Mouse (Mus musculus): ENCODE data around the gene Ctnna3. TPM values are rescaled to one million over a fixed set of nuclear protein-coding genes. Genes with fewer than 3 reads are reported as not detected.
A peak's percentile ranks its signal among the peaks of the same experiment; 100 is the strongest.

Ctnna3 gene
- polyA plus RNA-seq, 1 experiment, result 0.17 TPM

DNA sequence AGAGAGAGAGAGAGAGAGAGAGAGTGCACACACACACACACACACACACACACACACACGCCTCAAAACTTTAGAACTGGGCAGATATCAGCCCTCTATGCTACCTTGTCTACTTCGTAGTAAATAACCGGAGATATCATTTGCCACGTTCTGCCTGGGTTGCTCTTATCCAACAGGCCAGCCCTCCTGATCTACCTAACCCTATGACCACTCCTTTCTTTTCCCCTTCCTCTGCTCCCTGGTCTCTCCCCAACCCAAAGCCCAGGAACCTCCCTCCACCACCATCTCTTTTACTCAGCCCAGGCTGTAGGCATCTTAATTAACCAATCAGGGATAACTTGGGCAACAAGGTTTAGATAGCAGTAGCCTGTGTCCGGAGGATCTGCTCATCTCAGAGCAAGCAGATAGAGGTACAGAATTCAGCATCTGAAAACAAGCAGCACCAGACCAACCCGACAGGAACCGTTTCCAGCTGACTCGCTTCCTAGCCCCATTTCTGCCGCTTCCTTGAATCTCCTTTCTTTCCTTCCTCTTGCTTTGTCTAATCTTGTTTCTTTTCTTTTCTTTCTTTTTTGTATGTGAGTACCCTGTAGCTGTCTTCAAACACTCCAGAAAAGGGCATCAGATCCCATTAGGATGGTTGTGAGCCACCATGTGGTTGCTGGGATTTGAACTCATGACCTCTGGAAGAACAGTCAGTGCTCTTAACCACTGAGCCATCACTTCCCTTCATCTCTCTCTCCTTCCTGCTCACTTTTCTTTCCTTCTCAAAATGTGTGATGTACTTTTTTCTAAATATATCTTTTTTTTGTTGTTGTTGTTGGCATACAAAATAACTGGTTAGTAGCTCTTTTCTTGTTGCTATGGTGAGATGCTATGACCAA, 6.1 kb upstream of the Ctnna3 start:
- no peak for TF ChIP-seq REST (IDR thresholded peaks at IDR 0.05; ENCODE audit: insufficient read depth, insufficient read length)
- Histone ChIP-seq H3K4me3 (no peak overlapping the region), H3K36me3 (ENCODE audit: control insufficient read depth, insufficient read depth) (no peaks in the 10 kb centered on the region), H3K4me2 (ENCODE audit: low read depth) (no peak overlapping the region), H3K27me3 (ENCODE audit: control insufficient read depth, insufficient read depth, insufficient read length) (no peaks in the 10 kb centered on the region), H3ac (ENCODE audit: control insufficient read depth, insufficient read length) (no peak overlapping the region), H3K79me2 (ENCODE audit: control insufficient read depth, insufficient read depth) (no peaks in the 10 kb centered on the region)

DNA sequence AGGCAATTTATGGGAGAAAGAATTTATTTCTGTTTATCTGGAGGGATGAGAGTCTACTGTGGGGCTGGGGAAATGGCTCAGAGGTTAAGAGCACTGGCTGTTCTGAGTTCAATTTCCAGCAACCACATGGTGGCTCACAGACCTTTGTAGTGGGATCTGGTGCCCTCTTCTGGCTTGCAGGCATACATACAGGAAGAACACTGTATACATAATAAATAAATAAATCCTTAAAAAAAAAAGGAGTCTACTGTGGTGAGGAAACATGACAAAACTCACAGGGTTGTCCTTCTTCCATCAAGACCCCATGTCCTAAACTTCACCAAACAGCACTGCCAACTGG, 5.5 kb upstream of the Ctnna3 start:
- Histone ChIP-seq H3ac (ENCODE audit: control insufficient read depth, insufficient read length) (no peak overlapping the region), H3K27me3 (ENCODE audit: control insufficient read depth, insufficient read depth, insufficient read length) (no peaks in the 10 kb centered on the region), H3K4me2 (ENCODE audit: low read depth) (no peak overlapping the region), H3K36me3 (ENCODE audit: control insufficient read depth, insufficient read depth) (no peaks in the 10 kb centered on the region), H3K4me3 (no peak overlapping the region), H3K79me2 (ENCODE audit: control insufficient read depth, insufficient read depth) (no peaks in the 10 kb centered on the region)
- TF ChIP-seq E2F4 (IDR thresholded peaks at IDR 0.05; ENCODE audit: insufficient read depth), result no peak
- TF ChIP-seq REST (IDR thresholded peaks at IDR 0.05; ENCODE audit: insufficient read depth, insufficient read length), result no peak
- TF ChIP-seq MAX (IDR thresholded peaks at IDR 0.05; ENCODE audit: low read depth), result no peak
- TF ChIP-seq POLR2A (IDR thresholded peaks at IDR 0.05; ENCODE audit: insufficient read length, low read depth), result no peak
- no peak for TF ChIP-seq POLR2AphosphoS2 (IDR thresholded peaks at IDR 0.05; ENCODE audit: insufficient read length, low read depth)
- no peak for TF ChIP-seq SRF (IDR thresholded peaks at IDR 0.05; ENCODE audit: control insufficient read depth, insufficient read length, low read depth)
- TF ChIP-seq TCF12 (IDR thresholded peaks at IDR 0.05; ENCODE audit: insufficient read depth, poor library complexity, severe bottlenecking), result no peak
- no peak for TF ChIP-seq MYOD1 (IDR thresholded peaks at IDR 0.05; ENCODE audit: control insufficient read depth in 1 of 3, insufficient read length in 2 of 3, low read depth in 2 of 3)

DNA sequence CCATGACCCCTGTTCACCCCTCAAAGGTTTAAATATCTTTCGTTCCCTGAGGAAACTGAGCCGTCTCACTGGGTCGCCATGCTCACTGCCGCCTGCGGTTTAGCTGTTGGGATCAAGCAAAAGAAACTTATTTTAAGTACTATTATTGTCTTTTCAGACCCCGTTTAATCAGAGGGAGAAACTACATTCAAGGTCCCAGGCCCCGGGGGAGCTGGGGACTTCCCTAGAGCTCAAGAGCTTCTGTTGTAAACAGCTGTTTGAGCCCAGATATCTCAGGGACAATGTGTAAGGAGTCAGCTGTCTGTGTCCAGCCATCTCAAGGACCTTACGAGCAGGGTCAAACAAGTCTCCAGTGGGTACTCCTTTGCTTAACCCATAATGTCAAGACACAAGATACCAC, 2.8 kb upstream of the Ctnna3 start:
- Histone ChIP-seq H3K36me3 (ENCODE audit: control insufficient read depth, insufficient read depth) (no peaks in the 10 kb centered on the region), H3K4me2 (ENCODE audit: low read depth) (no peak overlapping the region), H3K4me3 (no peak overlapping the region), H3ac (ENCODE audit: control insufficient read depth, insufficient read length) (no peak overlapping the region), H3K27me3 (ENCODE audit: control insufficient read depth, insufficient read depth, insufficient read length) (no peaks in the 10 kb centered on the region), H3K79me2 (ENCODE audit: control insufficient read depth, insufficient read depth) (no peaks in the 10 kb centered on the region)
- TF ChIP-seq USF1 (IDR thresholded peaks at IDR 0.05; ENCODE audit: low read depth), result no peak
- TF ChIP-seq MYOG (IDR thresholded peaks at IDR 0.05; ENCODE audit: control insufficient read depth in 1 of 3, insufficient read depth in 1 of 3, insufficient read length in 2 of 3, low read depth in 2 of 3), result no peak
- no peak for TF ChIP-seq REST (IDR thresholded peaks at IDR 0.05; ENCODE audit: insufficient read depth, insufficient read length)
- no peak for TF ChIP-seq POLR2AphosphoS2 (IDR thresholded peaks at IDR 0.05; ENCODE audit: insufficient read length, low read depth)
- no peak for TF ChIP-seq E2F4 (IDR thresholded peaks at IDR 0.05; ENCODE audit: insufficient read depth)
- no peak for TF ChIP-seq CEBPB (IDR thresholded peaks at IDR 0.05; ENCODE audit: insufficient read depth, poor library complexity, severe bottlenecking)
- no peak for TF ChIP-seq POLR2A (IDR thresholded peaks at IDR 0.05; ENCODE audit: insufficient read length, low read depth)
- TF ChIP-seq MYOD1 (IDR thresholded peaks at IDR 0.05; ENCODE audit: control insufficient read depth in 1 of 3, insufficient read length in 2 of 3, low read depth in 2 of 3), result no peak
- no peak for TF ChIP-seq MAX (IDR thresholded peaks at IDR 0.05; ENCODE audit: low read depth)
- TF ChIP-seq TCF3 (IDR thresholded peaks at IDR 0.05; ENCODE audit: insufficient read length, low read depth), result no peak
- no peak for TF ChIP-seq TCF12 (IDR thresholded peaks at IDR 0.05; ENCODE audit: insufficient read depth, poor library complexity, severe bottlenecking)
- TF ChIP-seq SRF (IDR thresholded peaks at IDR 0.05; ENCODE audit: control insufficient read depth, insufficient read length, low read depth), result no peak

DNA sequence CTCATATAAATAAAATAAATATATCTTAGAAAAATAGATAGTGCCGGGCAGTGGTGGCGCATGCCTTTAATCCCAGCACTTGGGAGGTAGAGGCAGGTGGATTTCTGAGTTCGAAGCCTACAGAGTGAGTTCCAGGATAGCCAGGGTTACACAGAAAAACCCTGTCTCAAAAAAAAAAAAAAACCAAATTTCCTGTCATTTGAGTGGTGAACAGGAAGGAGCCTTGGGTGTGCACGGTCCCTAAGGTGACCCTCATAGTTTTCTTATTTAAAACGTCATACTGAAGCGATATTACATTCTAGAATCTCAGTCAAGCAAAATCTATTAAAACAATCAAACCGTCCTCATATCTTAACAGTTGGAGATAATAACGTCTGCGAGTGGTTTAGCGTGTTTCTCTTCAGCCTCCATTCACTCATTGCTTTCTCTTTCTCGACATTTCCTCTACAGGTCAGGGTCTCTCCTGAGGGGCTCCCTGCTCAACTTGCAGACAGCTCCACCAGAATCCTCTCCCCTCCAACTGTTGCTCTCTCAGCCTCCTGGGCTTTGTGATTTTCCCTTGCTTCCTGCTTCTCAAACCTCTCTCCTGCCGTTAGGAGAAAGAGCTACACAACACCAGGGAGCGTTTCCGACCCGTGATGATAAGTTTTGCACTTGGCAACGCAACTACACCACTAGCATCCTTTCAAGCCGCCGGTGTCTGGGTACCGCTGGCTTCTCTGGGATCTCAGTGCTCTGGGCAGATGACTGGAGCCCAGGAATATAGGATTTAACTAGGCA, 1.5 kb upstream of the Ctnna3 start:
- H3K27me3 ChIP-seq (ENCODE audit: control insufficient read depth, insufficient read depth, insufficient read length), result no peaks in the 10 kb centered on the region
- H3K4me2 ChIP-seq (ENCODE audit: low read depth), result peak overlapping the region; percentile 99
- H3ac ChIP-seq (ENCODE audit: control insufficient read depth, insufficient read length), result no peak overlapping the region
- peak overlapping the region; percentile 70 for H3K4me3 ChIP-seq
- H3K79me2 ChIP-seq (ENCODE audit: control insufficient read depth, insufficient read depth), result no peaks in the 10 kb centered on the region
- H3K36me3 ChIP-seq (ENCODE audit: control insufficient read depth, insufficient read depth), result no peaks in the 10 kb centered on the region
- TF ChIP-seq TCF3 (IDR thresholded peaks at IDR 0.05; ENCODE audit: insufficient read length, low read depth) (no peak), MAX (IDR thresholded peaks at IDR 0.05; ENCODE audit: low read depth) (no peak), POLR2A (IDR thresholded peaks at IDR 0.05; ENCODE audit: insufficient read length, low read depth) (no peak), SRF (IDR thresholded peaks at IDR 0.05; ENCODE audit: control insufficient read depth, insufficient read length, low read depth) (no peak), USF1 (IDR thresholded peaks at IDR 0.05; ENCODE audit: low read depth) (no peak), POLR2AphosphoS2 (IDR thresholded peaks at IDR 0.05; ENCODE audit: insufficient read length, low read depth) (no peak), TCF12 (IDR thresholded peaks at IDR 0.05; ENCODE audit: insufficient read depth, poor library complexity, severe bottlenecking) (no peak), E2F4 (IDR thresholded peaks at IDR 0.05; ENCODE audit: insufficient read depth) (no peak), REST (IDR thresholded peaks at IDR 0.05; ENCODE audit: insufficient read depth, insufficient read length) (no peak), CEBPB (IDR thresholded peaks at IDR 0.05; ENCODE audit: insufficient read depth, poor library complexity, severe bottlenecking) (no peak), MYOG (IDR thresholded peaks at IDR 0.05; ENCODE audit: control insufficient read depth in 1 of 3, insufficient read depth in 1 of 3, insufficient read length in 2 of 3, low read depth in 2 of 3) (no peak)

DNA sequence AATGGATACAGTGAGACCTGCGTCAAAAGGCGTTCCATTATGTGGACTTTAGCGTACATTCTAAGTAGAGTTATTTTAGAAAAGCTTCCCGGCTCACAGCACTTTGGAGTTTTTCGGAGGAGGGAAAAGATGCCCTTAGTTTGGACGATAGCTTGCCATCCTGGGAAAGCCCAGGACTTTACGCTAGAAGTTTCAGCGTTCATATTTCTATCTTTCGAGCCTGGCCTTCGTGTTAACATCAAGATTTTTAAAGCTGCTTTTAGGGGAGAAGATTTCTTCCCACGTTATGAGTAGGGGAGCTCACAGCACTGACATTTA, 916 bp upstream of the Ctnna3 start:
- H3K4me3 ChIP-seq, result peak overlapping the region; percentile 70
- H3K4me2 ChIP-seq (ENCODE audit: low read depth), result peak overlapping the region; percentile 99
- H3K36me3 ChIP-seq (ENCODE audit: control insufficient read depth, insufficient read depth), result no peaks in the 10 kb centered on the region
- no peaks in the 10 kb centered on the region for H3K27me3 ChIP-seq (ENCODE audit: control insufficient read depth, insufficient read depth, insufficient read length)
- TF ChIP-seq SRF (IDR thresholded peaks at IDR 0.05; ENCODE audit: control insufficient read depth, insufficient read length, low read depth) (no peak), POLR2A (IDR thresholded peaks at IDR 0.05; ENCODE audit: insufficient read length, low read depth) (no peak), E2F4 (IDR thresholded peaks at IDR 0.05; ENCODE audit: insufficient read depth) (no peak), TCF12 (IDR thresholded peaks at IDR 0.05; ENCODE audit: insufficient read depth, poor library complexity, severe bottlenecking) (no peak), REST (IDR thresholded peaks at IDR 0.05; ENCODE audit: insufficient read depth, insufficient read length) (no peak), TCF3 (IDR thresholded peaks at IDR 0.05; ENCODE audit: insufficient read length, low read depth) (no peak), MYOG (IDR thresholded peaks at IDR 0.05; ENCODE audit: control insufficient read depth in 1 of 3, insufficient read depth in 1 of 3, insufficient read length in 2 of 3, low read depth in 2 of 3) (no peak), POLR2AphosphoS2 (IDR thresholded peaks at IDR 0.05; ENCODE audit: insufficient read length, low read depth) (no peak), CEBPB (IDR thresholded peaks at IDR 0.05; ENCODE audit: insufficient read depth, poor library complexity, severe bottlenecking) (no peak), USF1 (IDR thresholded peaks at IDR 0.05; ENCODE audit: low read depth) (no peak)
- H3ac ChIP-seq (ENCODE audit: control insufficient read depth, insufficient read length), result no peak overlapping the region
- H3K79me2 ChIP-seq (ENCODE audit: control insufficient read depth, insufficient read depth), result no peaks in the 10 kb centered on the region

Measured in myocyte (in vitro differentiated cells).